Mouse (Mus musculus): ENCODE measurements around the gene Ppfia4.

Gene Ppfia4

DNA sequence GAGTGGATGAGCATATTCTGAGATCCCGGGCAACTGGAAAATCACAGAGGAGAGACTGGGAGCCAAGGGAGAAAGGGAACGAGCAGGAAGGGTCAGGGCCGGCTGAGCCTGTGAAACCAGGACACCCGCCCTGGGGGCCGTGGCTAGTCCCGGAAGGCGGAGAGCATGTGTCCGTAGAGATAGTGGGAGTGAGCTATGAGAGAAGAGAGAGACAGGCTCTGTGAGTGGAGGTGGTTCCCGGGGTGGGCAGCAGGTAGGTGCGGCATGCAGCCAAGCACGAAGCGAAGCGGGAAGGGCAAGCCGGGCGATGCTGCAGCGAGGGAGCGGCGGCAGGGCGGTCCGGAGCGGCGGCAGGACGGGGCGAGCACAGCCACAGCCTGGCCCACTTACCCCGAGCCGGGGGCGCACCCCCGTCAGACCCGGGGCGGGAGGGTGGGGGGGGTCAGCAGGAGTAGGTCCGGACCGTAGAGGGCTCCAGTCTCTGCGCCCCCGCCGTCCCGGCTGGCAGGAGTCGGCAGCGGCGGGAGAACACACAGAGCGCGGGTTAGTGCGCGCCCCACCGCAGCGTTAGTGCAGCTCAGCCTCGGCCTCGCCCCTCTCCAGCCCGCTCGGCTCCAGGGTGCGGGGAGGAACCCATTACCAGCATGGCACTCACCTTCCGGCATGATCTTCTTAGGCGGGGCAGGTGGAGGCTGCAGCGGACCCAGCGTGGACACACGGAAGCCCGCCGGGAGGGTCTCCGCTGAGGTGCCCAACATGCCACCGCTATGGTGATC lies 33.9 kb downstream of the Ppfia4 start:
- no peak for DNase-seq (ENCODE audit: low read depth, low spot score)

DNA sequence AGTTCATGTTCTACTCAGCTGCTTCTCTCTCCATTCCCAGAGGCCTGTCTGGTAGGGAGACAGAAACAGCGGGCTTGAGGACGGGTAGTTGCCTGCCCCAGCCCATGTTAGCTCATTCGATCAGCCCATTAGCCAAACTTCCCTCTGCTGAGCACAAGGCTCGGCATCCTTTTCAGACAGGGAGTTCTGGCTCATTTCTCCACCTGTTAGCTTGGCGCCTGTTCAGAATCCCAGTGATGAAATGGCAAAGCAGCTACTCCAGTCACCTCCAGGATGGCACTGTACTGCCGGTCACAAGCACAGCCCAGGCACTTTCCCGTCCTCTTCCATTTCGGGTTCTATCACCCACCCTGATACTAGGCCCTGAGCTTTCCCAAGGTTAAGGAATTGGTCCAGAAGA lies 35.5 kb downstream of the Ppfia4 start:
- DNase-seq (ENCODE audit: low read depth, low spot score), result peak; percentile 27

DNA sequence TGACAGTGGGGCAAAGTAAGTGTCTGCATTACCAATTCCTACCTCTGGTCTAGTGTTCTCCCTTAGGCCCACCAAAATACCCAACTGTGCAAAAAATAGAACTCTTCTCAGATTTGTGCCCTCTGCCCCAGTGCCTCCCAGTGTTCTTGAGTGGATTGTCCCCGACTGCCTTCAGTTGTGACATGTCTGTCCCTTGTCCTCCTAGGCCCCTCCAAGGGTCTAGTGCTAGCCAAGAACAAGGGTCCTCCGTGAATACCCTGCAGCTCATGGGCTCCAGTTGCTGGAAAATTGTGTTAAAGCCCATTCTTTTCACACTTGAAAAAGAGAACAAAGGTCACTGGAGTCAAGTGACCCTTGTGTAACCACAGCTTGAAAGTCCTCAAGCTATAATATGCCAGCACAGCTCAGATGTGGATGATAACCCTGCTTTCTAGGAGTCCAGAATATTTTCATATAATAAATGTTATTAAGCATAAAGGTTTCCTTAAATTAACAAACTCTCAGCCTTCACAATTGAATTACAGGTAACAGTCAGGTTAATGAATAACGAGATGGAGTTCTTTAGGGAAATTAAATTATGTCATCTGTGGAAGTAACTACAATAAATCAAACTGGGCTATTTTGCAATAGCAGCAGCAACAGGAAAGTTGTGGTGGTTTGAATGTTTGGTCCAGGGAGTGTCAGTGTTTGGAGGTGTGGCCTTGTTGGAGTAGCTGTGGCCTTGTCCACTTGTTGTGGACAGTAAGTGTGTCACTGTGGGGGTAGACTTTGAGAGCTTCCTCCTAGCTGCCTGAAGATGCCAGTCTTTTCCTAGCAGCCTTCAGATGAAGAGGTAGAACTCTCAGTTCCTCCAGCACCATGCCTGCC lies 38.8 kb downstream of the Ppfia4 start:
- no peak for DNase-seq (ENCODE audit: low read depth, low spot score)

- no peak for DNase-seq (ENCODE audit: low read depth, low spot score)
Measured at GRCm38 (mm10) chr1:134293276-134293675, 39.5 kb downstream of the Ppfia4 start.

DNA sequence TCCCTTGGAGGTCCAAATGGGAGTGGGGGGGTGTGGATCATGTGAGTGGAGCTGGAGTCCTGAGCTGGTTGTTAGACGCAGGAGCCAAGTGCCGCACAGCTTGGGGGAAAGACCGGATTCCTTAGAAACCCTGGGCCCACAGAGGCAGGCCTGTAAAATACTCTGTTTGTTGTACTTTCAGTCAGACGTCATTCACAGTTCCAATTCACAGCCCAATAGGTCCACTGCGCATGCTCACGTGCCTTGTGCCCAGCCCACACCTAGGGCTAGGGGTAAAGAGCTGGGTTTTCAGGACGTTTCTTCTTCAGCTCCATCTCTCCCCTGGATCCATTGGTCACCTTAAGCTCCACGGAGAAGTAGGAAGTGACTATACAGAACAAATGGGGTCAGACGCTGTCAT lies 40.1 kb downstream of the Ppfia4 start:
- no peak for DNase-seq (ENCODE audit: low read depth, low spot score)

GRCm38 (mm10) chr1:134292073-134292472 lies 40.7 kb downstream of the Ppfia4 start:
- no peak for DNase-seq (ENCODE audit: low read depth, low spot score)

- no peak for DNase-seq (ENCODE audit: low read depth, low spot score)
Measured at GRCm38 (mm10) chr1:134291555-134291954, 41.2 kb downstream of the Ppfia4 start.

DNA sequence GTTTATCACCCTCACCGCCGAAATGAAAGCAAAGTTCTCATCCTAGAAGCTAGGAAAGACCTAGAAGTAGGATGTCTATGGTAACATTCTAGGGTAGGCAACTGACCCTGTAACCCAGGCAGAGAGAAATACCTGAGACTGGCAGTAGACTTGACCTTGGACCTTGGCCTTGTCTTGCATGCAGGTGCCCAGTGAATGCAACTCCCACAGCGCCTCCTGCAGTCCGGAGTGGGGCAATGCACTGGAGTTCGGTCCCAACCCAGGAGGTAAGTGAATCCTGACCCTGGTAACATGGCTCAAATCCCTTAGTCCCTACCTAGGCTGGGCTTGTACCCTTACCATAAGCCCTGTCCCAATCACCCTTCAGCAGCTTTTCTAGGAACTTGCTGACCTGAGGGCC lies 41.8 kb downstream of the Ppfia4 start:
- peak; percentile 69 for DNase-seq (ENCODE audit: low read depth, low spot score)

- peak; percentile 47 for DNase-seq (ENCODE audit: low read depth, low spot score)
Measured at GRCm38 (mm10) chr1:134290300-134290699, 42.4 kb downstream of the Ppfia4 start.

- peak; percentile 84 for DNase-seq (ENCODE audit: low read depth, low spot score)
Measured at GRCm38 (mm10) chr1:134289598-134290099, 43.1 kb downstream of the Ppfia4 start, which contains the start of gene Myog. TSS of gene Myog (plus strand) at chr1:134289989.

DNA sequence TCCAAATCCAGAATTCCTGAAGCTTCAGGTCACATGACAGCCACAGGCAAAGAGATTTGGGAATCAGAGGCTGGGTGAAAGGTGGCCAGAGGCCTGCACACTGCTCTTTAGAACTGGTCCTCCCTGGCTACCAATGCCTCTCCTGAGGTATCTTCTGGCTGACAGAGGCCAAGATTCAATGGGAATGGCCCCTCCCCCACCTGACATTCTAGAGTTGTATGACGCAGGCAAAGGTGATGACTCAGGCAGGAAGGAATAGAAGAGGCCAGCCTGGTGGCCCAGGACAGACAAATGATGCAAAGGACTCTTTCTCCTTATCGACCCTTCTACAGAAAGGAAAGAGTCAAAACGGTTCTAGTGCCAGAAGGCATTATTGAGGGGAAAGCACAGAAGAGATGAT lies 44.5 kb downstream of the Ppfia4 start:
- DNase-seq (ENCODE audit: low read depth, low spot score), result no peak

DNA sequence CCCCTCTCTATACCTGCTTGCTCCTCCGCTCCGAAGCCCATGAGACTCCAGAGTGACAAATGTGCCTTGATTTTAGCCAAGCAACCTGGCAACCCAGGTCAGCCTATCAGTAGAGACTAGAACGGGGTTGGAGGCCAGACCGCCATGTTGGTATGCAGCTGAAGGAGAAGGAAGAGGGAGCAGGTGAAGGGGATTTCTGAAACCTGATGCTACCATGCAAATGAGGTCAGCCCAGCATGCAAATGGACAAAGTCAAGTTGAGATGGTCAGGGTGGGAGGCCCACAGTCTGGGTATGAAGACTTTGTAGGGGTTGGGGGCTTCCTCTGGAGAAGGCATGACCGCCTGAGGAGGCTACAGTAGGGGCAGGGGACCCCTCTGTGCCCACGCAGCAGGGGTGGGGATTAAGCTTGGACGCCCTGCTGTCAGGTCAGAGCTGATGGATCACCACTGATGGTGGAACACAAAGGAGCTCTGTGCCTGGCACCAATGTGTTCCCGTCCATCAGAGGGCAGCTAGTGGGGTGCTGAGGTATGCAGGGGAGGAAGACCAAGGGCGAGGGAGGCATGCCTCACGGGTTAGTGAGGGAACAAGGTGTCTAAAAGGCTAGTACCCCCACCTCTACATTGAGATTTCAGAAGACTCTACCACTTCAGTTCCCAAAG lies 47.1 kb downstream of the Ppfia4 start:
- no peak for DNase-seq (ENCODE audit: low read depth, low spot score)

DNA sequence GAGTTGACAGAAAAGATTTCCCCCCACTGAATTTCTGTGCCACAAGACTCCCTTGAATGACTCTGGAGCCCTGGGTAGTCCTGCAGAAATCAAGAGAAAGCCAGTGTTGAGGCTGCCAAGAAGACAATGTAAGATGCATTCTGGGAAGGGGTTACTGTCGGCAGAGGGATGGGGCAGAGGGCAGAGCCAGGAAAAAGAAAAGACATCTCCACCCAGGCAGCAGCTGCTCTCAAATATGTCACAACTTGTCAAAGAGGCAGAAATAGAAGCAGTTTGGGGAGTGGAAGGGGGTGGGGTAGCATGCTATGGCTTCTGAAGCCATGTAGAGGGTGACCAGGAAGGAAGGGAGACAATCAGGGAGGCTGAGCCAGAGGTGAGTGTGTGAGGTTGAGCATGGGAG lies 49.6 kb downstream of the Ppfia4 start:
- DNase-seq (ENCODE audit: low read depth, low spot score), result no peak

DNA sequence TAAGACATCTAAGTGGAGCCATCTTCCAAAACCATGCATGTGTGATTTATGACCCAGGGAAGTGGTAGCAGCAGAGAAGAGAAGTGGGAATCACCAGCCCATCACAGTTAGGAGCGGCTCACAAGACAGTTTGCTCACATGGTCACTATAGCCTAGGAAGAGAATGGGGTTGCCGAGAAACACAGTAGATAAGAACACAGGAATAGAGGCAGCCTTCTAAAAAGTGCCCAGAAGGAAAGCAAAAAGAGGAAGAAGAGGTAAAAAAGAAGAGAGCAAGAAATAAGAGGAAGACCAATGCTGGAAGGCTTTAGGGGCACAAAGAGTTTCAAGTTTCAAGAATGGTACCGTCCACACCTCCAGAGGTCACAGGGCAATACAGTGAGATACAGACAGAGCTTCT lies 50.4 kb downstream of the Ppfia4 start:
- no peak for DNase-seq (ENCODE audit: low read depth, low spot score)

- DNase-seq (ENCODE audit: low read depth, low spot score), result no peak
Measured at GRCm38 (mm10) chr1:134281563-134281962, 51.2 kb downstream of the Ppfia4 start.

- DNase-seq (ENCODE audit: low read depth, low spot score), result no peak
Measured at GRCm38 (mm10) chr1:134280174-134280573, 52.6 kb downstream of the Ppfia4 start.

GRCm38 (mm10) chr1:134276823-134277222 lies 55.9 kb downstream of the Ppfia4 start:
- DNase-seq (ENCODE audit: low read depth, low spot score), result no peak

- DNase-seq (ENCODE audit: low read depth, low spot score), result peak; percentile 56
Measured at GRCm38 (mm10) chr1:134275616-134276464, 56.9 kb downstream of the Ppfia4 start.

DNA sequence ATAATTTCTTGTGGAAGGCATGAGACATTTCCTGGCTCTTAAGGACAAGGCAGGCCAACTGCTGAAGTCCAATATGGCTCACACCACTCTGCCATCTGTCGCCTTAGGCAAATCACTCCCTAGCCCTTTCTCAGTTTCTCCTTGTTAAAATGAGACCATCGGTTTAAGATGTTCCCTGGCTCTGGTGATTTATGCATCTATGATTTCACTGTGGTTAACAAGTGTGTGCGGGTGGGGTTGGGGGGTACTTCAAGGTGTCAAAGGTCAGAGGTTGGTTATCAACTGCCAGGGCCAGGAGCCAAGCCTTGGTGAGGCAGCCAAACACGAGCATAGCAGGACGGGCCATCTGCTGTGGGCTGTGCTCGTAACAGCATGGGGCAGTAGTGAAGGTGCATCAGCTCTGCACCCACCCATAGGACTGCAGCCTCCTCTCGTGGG lies 58.2 kb downstream of the Ppfia4 start:
- peak; percentile 61 for DNase-seq (ENCODE audit: low read depth, low spot score)

- no peak for DNase-seq (ENCODE audit: low read depth, low spot score)
Measured at GRCm38 (mm10) chr1:134273493-134274395, 59.0 kb downstream of the Ppfia4 start.
